Mouse (Mus musculus) forebrain, embryonic 16.5 days (tissue): ENCODE measurements around the gene Lhx1. TPM values are rescaled to one million over a fixed set of nuclear protein-coding genes. Genes with fewer than 3 reads are reported as not detected.

Experiments used
- ATAC-seq: fragments of 200-750 bp; cut with Nextera tagmentation; 2 replicates; pipeline ENCODE4 v1.8.0; 2017; ENCODE audit warnings: mild to moderate bottlenecking, moderate library complexity
- H3K27ac ChIP-seq: fragments of 300-500 bp; sonication (generic); 2 replicates; pipeline ENCODE4 v1.5.1; 2014; ENCODE audit warnings: low read length, control low read depth
- H3K27me3 ChIP-seq: fragments of 300-500 bp; sonication (generic); replicated peaks from 2 replicates; pipeline ENCODE4 v1.6.1; 2014; ENCODE audit warnings: low read length; ENCODE audit not compliant: control insufficient read depth, insufficient read depth
- H3K36me3 ChIP-seq: fragments of 300-500 bp; sonication (generic); 2 replicates; pipeline ENCODE4 v1.6.1; 2014; ENCODE audit not compliant: control insufficient read depth, insufficient read depth
- H3K4me1 ChIP-seq: fragments of 300-500 bp; sonication (generic); replicated peaks from 2 replicates; pipeline ENCODE4 v1.6.1; 2014; ENCODE audit warnings: low read length; ENCODE audit not compliant: control insufficient read depth, insufficient read depth
- H3K4me2 ChIP-seq: fragments of 300-500 bp; sonication (generic); 2 replicates; pipeline ENCODE4 v1.6.1; 2014; ENCODE audit warnings: mild to moderate bottlenecking, low read length, control low read depth
- H3K4me3 ChIP-seq: fragments of 300-500 bp; sonication (generic); replicated peaks from 2 replicates; pipeline ENCODE4 v1.5.1; 2014; ENCODE audit warnings: mild to moderate bottlenecking, low read length, control low read depth
- H3K9ac ChIP-seq: fragments of 300-500 bp; sonication (generic); replicated peaks from 2 replicates; pipeline ENCODE4 v1.6.1; 2014; ENCODE audit warnings: low read depth, low read length, control low read depth
- H3K9me3 ChIP-seq: fragments of 300-500 bp; sonication (generic); 2 replicates; pipeline ENCODE4 v1.6.1; 2016; ENCODE audit warnings: low read length; ENCODE audit not compliant: control insufficient read depth
- WGBS: fragments of 180-500 bp; shearing (Covaris S2); extraction: QIAGEN DNeasy Blood & Tissue Kit; methylation state at CpG from one replicate; pipeline ENCODE4 v1.1.7; 2014; 5-methylcytosine and 5-hydroxymethylcytosine counted together
- polyA plus RNA-seq: library from polyadenylated mRNA; unstranded; fragments of >200 nt; fragmentation: Nextera tagmentation; extraction: Ambion mirVana; gene quantifications from 2 replicates; pipeline ENCODE4 v1.2.1, GENCODE M21; 2015

Gene Lhx1
- polyA plus RNA-seq, 1 experiment from 2014 or later, result 3.0 TPM

DNA sequence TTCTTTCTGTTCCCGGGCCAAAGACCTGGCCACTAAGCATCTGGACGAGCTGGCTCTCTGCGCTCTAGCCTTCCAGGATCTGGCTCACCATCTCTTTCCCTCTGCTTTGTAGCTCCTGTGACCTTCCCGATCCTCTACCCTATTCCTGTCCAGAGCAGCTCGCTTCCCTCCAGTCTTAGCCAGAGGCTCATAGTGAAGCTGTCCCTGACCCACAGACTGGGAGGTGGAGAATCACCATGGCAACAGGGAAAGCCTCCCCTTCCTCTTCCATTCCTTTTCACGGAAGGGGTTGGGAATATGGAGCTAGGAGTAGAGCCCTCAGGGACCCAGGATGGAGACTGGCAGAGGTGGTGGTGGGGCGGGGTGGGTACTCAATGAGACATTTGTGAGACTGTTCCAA is 38.0 kb upstream of the Lhx1 start:
- H3K4me3 ChIP-seq, result no peak overlapping the region
- 0 out of 2 replicates have a peak, but pooled peaks cover 4% of the 10 kb centered on the region for H3K27me3 ChIP-seq
- ATAC-seq, result 0 out of 2 replicates have a peak, but pooled peaks have one; percentile 41
- no peak overlapping the region for H3K27ac ChIP-seq
- WGBS, result 37% methylated on average over 7 of the region's 7 CpGs
- H3K9me3 ChIP-seq, result no peaks in the 10 kb centered on the region
- no peak overlapping the region for H3K4me2 ChIP-seq
- H3K9ac ChIP-seq, result no peak overlapping the region
- peaks cover 16% of the 10 kb centered on the region for H3K4me1 ChIP-seq
- H3K36me3 ChIP-seq, result no peaks in the 10 kb centered on the region

GRCm38 (mm10) chr11:84562758-84563347 is 37.5 kb upstream of the Lhx1 start:
- WGBS, result 17% methylated on average over 9 of the region's 9 CpGs
- ATAC-seq, result no peak
- Histone ChIP-seq H3K36me3 (no peaks in the 10 kb centered on the region), H3K4me3 (no peak overlapping the region), H3K4me2 (no peak overlapping the region), H3K4me1 (peaks cover 11% of the 10 kb centered on the region), H3K9ac (no peak overlapping the region), H3K9me3 (no peaks in the 10 kb centered on the region), H3K27me3 (0 out of 2 replicates have a peak, but pooled peaks cover 4% of the 10 kb centered on the region), H3K27ac (no peak overlapping the region)

GRCm38 (mm10) chr11:84561546-84561945 is 36.2 kb upstream of the Lhx1 start:
- Histone ChIP-seq H3K4me2 (no peak overlapping the region), H3K27me3 (0 out of 2 replicates have a peak, but pooled peaks cover 8% of the 10 kb centered on the region), H3K36me3 (no peaks in the 10 kb centered on the region), H3K9me3 (no peaks in the 10 kb centered on the region), H3K9ac (no peak overlapping the region), H3K27ac (no peak overlapping the region), H3K4me1 (peaks cover 11% of the 10 kb centered on the region), H3K4me3 (no peak overlapping the region)
- WGBS, result 68% methylated on average over 4 of the region's 5 CpGs
- ATAC-seq, result peak; percentile 50; the same call in 1 of the 2 replicates

- H3K36me3 ChIP-seq, result no peaks in the 10 kb centered on the region
- H3K9me3 ChIP-seq, result no peaks in the 10 kb centered on the region
- peaks cover 2% of the 10 kb centered on the region; the same call in 1 of the 2 replicates for H3K4me1 ChIP-seq
- H3K9ac ChIP-seq, result no peak overlapping the region
- ATAC-seq, result peak; percentile 80
- H3K27ac ChIP-seq, result no peak overlapping the region
- no peak overlapping the region for H3K4me2 ChIP-seq
- 52% methylated on average over 14 of the region's 14 CpGs for WGBS
- no peak overlapping the region for H3K4me3 ChIP-seq
- peaks cover 31% of the 10 kb centered on the region for H3K27me3 ChIP-seq
These were observed 28.6 kb upstream of the Lhx1 start for GRCm38 (mm10) chr11:84553821-84554450.

- Histone ChIP-seq H3K4me1 (peaks cover 2% of the 10 kb centered on the region; the same call in 1 of the 2 replicates), H3K4me3 (no peak overlapping the region), H3K9ac (no peak overlapping the region), H3K9me3 (no peaks in the 10 kb centered on the region), H3K36me3 (no peaks in the 10 kb centered on the region), H3K27me3 (peaks cover 38% of the 10 kb centered on the region), H3K4me2 (no peak overlapping the region), H3K27ac (no peak overlapping the region)
- no peak for ATAC-seq
- WGBS, result 91% methylated on average over 4 of the region's 4 CpGs
These were observed 26.0 kb upstream of the Lhx1 start for GRCm38 (mm10) chr11:84551296-84551695.

DNA sequence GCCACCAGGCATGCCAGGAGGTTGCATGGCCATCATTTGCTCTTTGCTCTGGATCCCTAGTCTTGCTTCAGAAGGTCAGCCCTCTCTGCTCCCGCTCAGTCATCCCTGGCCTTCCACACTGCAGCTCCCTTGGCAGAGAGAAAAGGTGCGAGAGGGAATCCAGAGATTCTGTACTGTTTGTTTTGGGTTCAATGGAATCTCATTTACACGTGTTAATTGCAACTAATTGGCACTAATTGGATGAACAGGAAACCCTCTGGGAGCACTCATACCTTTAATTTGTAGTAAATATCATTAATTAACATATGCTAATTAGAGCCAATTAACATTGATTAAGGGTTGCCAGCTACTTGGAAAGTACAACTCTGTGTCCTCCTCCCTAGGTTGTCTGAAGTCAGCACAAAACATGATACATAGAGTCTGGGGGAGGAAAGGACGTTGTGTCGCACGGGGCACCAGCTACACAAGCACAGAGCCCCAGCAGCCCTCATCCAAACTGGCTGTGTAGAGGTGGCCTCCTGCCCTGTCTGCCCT is 24.0 kb upstream of the Lhx1 start:
- H3K9me3 ChIP-seq, result no peaks in the 10 kb centered on the region
- WGBS, result 14% methylated on average over 6 of the region's 6 CpGs
- H3K4me3 ChIP-seq, result no peak overlapping the region
- no peak overlapping the region for H3K4me2 ChIP-seq
- H3K27ac ChIP-seq, result no peak overlapping the region
- H3K27me3 ChIP-seq, result peaks cover 47% of the 10 kb centered on the region
- H3K4me1 ChIP-seq, result peaks cover 2% of the 10 kb centered on the region; the same call in 1 of the 2 replicates
- H3K36me3 ChIP-seq, result no peaks in the 10 kb centered on the region
- ATAC-seq, result peak; percentile 61
- H3K9ac ChIP-seq, result no peak overlapping the region

- H3K36me3 ChIP-seq, result no peaks in the 10 kb centered on the region
- H3K27ac ChIP-seq, result no peak overlapping the region
- H3K9ac ChIP-seq, result no peak overlapping the region
- peak; percentile 74 for ATAC-seq
- H3K4me2 ChIP-seq, result no peak overlapping the region
- H3K4me3 ChIP-seq, result no peak overlapping the region
- peaks cover 55% of the 10 kb centered on the region for H3K27me3 ChIP-seq
- 19% methylated on average over 2 of the region's 2 CpGs for WGBS
- H3K9me3 ChIP-seq, result no peaks in the 10 kb centered on the region
- H3K4me1 ChIP-seq, result peaks cover 2% of the 10 kb centered on the region; the same call in 1 of the 2 replicates
These were observed 23.0 kb upstream of the Lhx1 start for GRCm38 (mm10) chr11:84548293-84548692.

- H3K9ac ChIP-seq, result no peak overlapping the region
- no peak overlapping the region for H3K27ac ChIP-seq
- H3K4me1 ChIP-seq, result no peaks in the 10 kb centered on the region
- 4% methylated on average over 4 of the region's 4 CpGs for WGBS
- peaks cover 68% of the 10 kb centered on the region for H3K27me3 ChIP-seq
- H3K4me2 ChIP-seq, result no peak overlapping the region
- H3K36me3 ChIP-seq, result no peaks in the 10 kb centered on the region
- H3K9me3 ChIP-seq, result no peaks in the 10 kb centered on the region
- H3K4me3 ChIP-seq, result no peak overlapping the region
- no peak for ATAC-seq
These were observed 14.6 kb upstream of the Lhx1 start for GRCm38 (mm10) chr11:84539981-84540380.

DNA sequence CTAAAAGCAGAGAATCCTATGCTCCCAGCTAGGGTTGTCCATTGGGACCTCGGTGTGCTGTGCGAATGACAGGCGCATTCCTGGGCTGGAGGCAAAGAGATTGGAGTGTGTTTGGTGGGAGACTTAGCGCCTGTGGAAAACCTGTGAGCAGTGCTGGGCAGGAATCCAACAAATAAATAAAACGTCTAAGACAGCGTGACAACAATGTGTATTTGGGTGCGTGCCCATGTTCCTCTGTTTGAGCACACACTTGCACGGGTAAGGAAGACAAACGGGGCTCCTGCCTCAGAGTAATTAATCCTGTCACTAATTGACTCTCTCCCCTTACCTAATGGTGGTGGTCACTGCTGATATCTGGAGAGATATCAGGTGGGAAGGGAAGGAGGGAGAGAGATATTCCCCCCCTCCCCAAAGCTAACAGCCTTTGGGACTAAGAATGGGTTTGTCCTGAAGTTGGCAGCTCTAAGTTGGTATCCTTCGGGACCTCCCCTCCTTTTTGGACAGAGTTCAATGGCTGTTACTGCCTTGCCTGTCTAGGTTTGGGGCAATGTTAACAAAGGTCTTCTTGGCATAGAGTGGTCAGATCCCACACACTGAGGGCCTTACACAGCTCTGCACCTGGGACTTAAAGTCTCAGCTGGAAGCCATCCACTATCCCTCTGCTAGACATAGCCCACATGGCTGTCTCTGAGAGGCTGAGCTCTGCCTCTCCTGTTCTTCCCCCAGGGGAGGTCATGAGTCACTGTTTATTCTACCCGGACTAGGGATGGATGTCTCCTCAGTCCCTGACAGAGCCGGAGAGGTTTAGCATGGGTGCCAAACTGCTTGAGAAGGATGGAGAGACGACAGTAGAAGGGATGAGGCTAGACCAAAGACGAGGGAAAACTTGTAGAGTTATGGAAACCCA is 4.7 kb upstream of the Lhx1 start:
- Histone ChIP-seq H3K9me3 (no peaks in the 10 kb centered on the region), H3K4me2 (no peak overlapping the region), H3K4me1 (peaks cover 17% of the 10 kb centered on the region), H3K9ac (no peak overlapping the region), H3K4me3 (no peak overlapping the region), H3K36me3 (no peaks in the 10 kb centered on the region), H3K27ac (no peak overlapping the region), H3K27me3 (peaks cover 78% of the 10 kb centered on the region)
- peak; percentile 18; the same call in 1 of the 2 replicates for ATAC-seq
- WGBS, result 6% methylated on average over 14 of the region's 14 CpGs
